Mouse (Mus musculus) stomach, postnatal 0 days (tissue): Measurements from ENCODE around the gene Ppp1r16b. TPM values are rescaled to one million over a fixed set of nuclear protein-coding genes. Genes with fewer than 3 reads are reported as not detected.

Experiments
- ATAC-seq: fragments of 200-750 bp; cut with Nextera tagmentation; 2 replicates; pipeline ENCODE4 v1.8.0; 2017; ENCODE audit not compliant: low FRiP score, low TSS enrichment
- DNase-seq: peaks from one replicate; pipeline ENCODE4 v3.0.0-alpha.2; 2016; ENCODE audit warnings: low spot score
- H3K27ac ChIP-seq: fragments of 300-500 bp; sonication (generic); replicated peaks from 2 replicates; pipeline ENCODE4 v1.5.1; 2014; ENCODE audit warnings: mild to moderate bottlenecking, control low read depth
- H3K27me3 ChIP-seq: fragments of 300-500 bp; sonication (generic); 2 replicates; pipeline ENCODE4 v1.6.1; 2014; ENCODE audit warnings: low read length; ENCODE audit not compliant: control insufficient read depth, insufficient read depth
- H3K36me3 ChIP-seq: fragments of 300-500 bp; sonication (generic); 2 replicates; pipeline ENCODE4 v1.6.1; 2014; ENCODE audit warnings: low read length, mixed read lengths; ENCODE audit not compliant: control insufficient read depth, insufficient read depth
- H3K4me1 ChIP-seq: fragments of 300-500 bp; sonication (generic); replicated peaks from 2 replicates; pipeline ENCODE4 v1.6.1; 2014; ENCODE audit warnings: antibody characterized with exemption; ENCODE audit not compliant: control insufficient read depth, insufficient read depth
- H3K4me2 ChIP-seq: fragments of 300-500 bp; sonication (generic); replicated peaks from 2 replicates; pipeline ENCODE4 v1.6.1; 2014; ENCODE audit warnings: low read depth, mild to moderate bottlenecking, control low read depth, moderate library complexity
- H3K4me3 ChIP-seq: fragments of 300-500 bp; sonication (generic); 2 replicates; pipeline ENCODE4 v1.5.1; 2014; ENCODE audit warnings: low read depth, low read length, control low read depth
- H3K9ac ChIP-seq: fragments of 300-500 bp; sonication (generic); 2 replicates; pipeline ENCODE4 v1.6.1; 2014; ENCODE audit warnings: mild to moderate bottlenecking, low read length, control low read depth, mixed read lengths
- H3K9me3 ChIP-seq: fragments of 300-500 bp; sonication (generic); 2 replicates; pipeline ENCODE4 v1.6.1; 2016; ENCODE audit warnings: low read length; ENCODE audit not compliant: control insufficient read depth
- CTCF ChIP-seq: IDR thresholded peaks from 2 replicates; pipeline ENCODE4 v1.5.1; 2016; ENCODE audit warnings: antibody characterized with exemption, low read depth, mild to moderate bottlenecking, moderate library complexity
- EP300 ChIP-seq: optimal IDR thresholded peaks from 2 replicates; pipeline ENCODE3; 2016; ENCODE audit warnings: antibody characterized with exemption
- WGBS: fragments of 180-500 bp; shearing (Covaris S2); extraction: QIAGEN DNeasy Blood & Tissue Kit; methylation state at CpG from one replicate; pipeline ENCODE4 v1.1.7; 2014; 5-methylcytosine and 5-hydroxymethylcytosine counted together
- polyA plus RNA-seq: library from polyadenylated mRNA; unstranded; fragments of >200 nt; fragmentation: Nextera tagmentation; extraction: Ambion mirVana; gene quantifications from 2 replicates; pipeline ENCODE4 v1.2.1, GENCODE M21; 2015

The Ppp1r16b gene
- polyA plus RNA-seq, 1 experiment from 2014 or later, result 2.1 TPM

DNA sequence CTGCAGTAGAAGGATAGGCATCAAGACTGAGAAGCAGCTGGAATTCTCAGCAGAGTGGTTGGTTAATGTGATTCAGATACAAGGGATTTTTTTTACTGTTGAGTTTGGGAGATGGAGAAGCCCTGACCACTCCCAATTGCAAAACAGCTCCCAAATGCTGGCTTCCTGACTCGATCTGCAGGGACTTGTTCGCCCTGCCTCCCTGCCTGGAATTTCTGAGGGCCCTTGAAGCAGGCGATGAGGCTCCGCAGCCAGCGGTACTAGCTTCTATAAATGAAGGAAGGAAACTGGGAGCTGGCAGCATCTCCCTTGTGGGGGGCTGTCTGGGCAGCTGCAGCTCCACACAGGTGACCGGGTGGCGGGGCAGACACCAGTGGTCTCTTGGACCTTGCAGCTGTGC is 113.2 kb downstream of the Ppp1r16b start:
- Histone ChIP-seq H3K27ac (peak overlapping the region; percentile 49; the same call in 1 of the 2 replicates), H3K4me1 (peaks cover 10% of the 10 kb centered on the region)

DNA sequence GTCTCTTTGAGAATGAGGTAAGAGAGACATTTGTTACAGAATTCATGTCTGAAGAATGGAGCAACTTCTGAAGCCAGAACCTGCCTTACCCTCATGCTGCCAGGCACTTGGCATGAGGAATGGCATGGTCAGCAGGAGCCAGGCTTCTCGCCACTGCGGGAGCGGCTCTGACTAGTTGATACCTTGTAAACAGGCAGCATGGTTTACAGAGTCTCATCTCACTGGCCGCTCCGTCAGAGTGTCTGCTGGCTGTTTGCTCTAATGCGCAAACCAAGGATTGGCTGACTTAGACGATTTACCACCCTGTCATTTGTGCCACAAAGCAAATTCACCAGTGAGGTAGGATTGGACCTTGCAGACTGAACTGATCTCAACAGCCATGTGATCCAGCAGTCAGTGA is 115.9 kb downstream of the Ppp1r16b start:
- TF ChIP-seq CTCF (no peak), EP300 (no peak)
- ATAC-seq (no peak), DNase-seq (no peak)
- Histone ChIP-seq H3K27me3 (no peaks in the 10 kb centered on the region), H3K9me3 (no peaks in the 10 kb centered on the region), H3K9ac (no peak overlapping the region), H3K4me3 (no peak overlapping the region), H3K36me3 (peaks cover 9% of the 10 kb centered on the region), H3K4me2 (no peak overlapping the region), H3K4me1 (peaks cover 10% of the 10 kb centered on the region), H3K27ac (no peak overlapping the region)
- WGBS, result 83% methylated on average over 7 of the region's 7 CpGs

More for the DNA sequence above, 113.2 kb downstream of the Ppp1r16b start:
- Histone ChIP-seq H3K27me3 (no peaks in the 10 kb centered on the region), H3K36me3 (peaks cover 5% of the 10 kb centered on the region), H3K4me2 (no peak overlapping the region), H3K9me3 (no peaks in the 10 kb centered on the region), H3K4me3 (no peak overlapping the region), H3K9ac (0 out of 2 replicates have a peak overlapping the region, but pooled peaks have one; percentile 13)
- DNase-seq (no peak), ATAC-seq (no peak)
- 61% methylated on average over 7 of the region's 7 CpGs for WGBS
- no peak for TF ChIP-seq CTCF
- TF ChIP-seq EP300, result no peak

DNA sequence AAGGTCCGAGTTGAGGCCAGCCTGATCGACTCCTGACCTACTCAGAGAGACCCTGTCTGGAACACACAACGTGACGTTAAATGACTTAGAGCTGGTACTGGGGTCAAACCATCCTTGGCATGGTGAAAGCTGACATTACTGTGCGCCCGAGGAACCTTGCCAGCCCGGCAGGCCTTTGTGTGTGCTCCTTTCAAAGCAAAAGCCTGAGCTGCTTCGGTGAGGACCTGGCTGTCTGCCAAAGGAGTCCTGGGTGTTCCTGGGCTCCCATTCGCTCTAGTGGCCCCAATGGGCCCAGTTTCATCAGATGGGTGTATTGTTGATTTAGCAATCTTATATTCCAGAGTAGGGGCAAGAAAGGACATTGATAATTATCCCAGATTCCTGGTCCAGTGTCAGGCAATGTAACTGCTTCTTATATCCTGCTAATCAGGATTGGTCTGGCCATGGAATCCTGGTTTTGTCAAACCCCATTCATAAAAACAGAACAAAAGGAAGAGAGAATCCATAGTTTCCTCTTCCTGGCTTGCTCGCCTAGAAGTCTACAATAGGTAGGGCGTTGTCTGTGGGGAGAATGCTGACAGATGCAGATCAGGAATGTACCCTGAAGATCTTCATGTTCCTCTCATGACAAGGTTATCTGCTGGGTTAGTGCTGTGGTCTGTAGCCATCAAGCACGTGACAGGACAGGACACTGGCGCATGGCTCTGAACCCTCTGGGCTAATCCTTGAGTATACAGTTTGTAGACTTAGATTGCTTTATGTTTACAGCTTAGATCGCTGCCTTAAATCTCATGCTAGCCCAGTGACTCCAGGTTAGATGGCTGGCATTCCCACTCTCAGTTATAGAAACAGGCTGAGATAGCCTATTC is 122.0 kb downstream of the Ppp1r16b start:
- H3K36me3 ChIP-seq, result peaks cover 4% of the 10 kb centered on the region; the same call in 1 of the 2 replicates
- no peaks in the 10 kb centered on the region for H3K4me1 ChIP-seq
- no peak overlapping the region for H3K9ac ChIP-seq
- ATAC-seq (no peak), DNase-seq (no peak)
- H3K4me2 ChIP-seq, result no peak overlapping the region
- no peaks in the 10 kb centered on the region for H3K27me3 ChIP-seq
- TF ChIP-seq EP300 (no peak), CTCF (no peak)
- WGBS, result 67% methylated on average over 14 of the region's 14 CpGs
- no peak overlapping the region for H3K4me3 ChIP-seq
- H3K27ac ChIP-seq, result 0 out of 2 replicates have a peak overlapping the region, but pooled peaks have one; percentile 13
- no peaks in the 10 kb centered on the region for H3K9me3 ChIP-seq

DNA sequence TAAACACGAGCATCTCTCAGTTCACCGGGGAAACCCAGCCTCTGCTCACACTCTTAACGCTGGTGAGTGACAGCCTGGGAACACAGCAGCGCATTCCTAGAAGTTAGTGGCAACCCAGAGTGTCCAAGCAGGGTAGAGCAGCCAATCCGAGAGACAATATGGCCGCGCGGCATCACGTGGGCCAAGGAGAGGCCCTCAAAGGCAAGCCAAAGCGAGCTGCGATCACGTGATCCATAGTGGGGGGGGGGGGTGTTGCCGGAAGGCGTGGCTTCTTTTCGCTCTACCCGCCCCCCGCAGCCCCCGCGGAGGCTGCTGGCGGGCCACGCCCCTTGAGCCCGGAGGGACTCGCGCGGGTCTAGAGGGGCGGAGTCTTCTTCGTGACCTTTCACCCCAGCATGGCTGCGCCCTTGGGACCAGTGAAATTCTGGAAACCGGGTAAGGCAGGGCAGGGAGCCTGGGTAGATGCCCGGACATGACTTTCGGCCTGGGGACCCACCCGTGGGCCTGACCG is 129.4 kb downstream of the Ppp1r16b start, which contains the start of gene Dhx35:
Gene Dhx35, plus strand, starts transcription at position 314 of the 511 bp plus-strand sequence.
- no peaks in the 10 kb centered on the region for H3K9me3 ChIP-seq
- 0% methylated on average over 32 of the region's 33 CpGs for WGBS
- peak; percentile 98 for DNase-seq
- peaks cover 5% of the 10 kb centered on the region; the same call in 1 of the 2 replicates for H3K4me1 ChIP-seq
- H3K27ac ChIP-seq, result peak within 1 kb of the TSS; percentile 88
- peak within 1 kb of the TSS; percentile 86 for H3K4me2 ChIP-seq
- H3K36me3 ChIP-seq, result no peaks in the 10 kb centered on the region
- H3K27me3 ChIP-seq, result no peaks in the 10 kb centered on the region
- TF ChIP-seq EP300 (no peak), CTCF (0 out of 2 replicates have a peak, but pooled peaks have one; percentile 1)
- H3K4me3 ChIP-seq, result peak within 1 kb of the TSS; percentile 74
- ATAC-seq, result peak; percentile 99
- peak within 1 kb of the TSS; percentile 75 for H3K9ac ChIP-seq

DNA sequence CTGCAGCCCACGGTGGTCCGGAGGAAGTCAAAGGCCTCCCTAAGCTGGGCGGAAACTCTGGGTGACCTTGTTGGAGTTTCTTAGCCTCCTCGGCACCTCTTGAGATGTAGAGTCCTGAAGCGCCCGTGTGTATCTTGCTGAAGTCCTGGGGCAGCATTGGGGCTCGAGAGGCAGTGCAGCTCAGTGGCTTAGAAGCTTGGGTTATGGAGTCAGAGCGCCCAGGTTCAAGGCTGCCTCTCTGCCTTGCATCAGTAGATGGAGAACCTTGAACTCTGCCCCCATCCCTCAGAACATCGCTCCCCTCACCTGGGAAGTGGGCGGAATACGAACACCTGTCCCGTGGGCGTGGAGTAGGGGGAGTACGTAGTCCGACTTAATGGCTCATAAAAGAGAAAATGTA is 129.8 kb downstream of the Ppp1r16b start:
- H3K4me3 ChIP-seq, result peak overlapping the region; percentile 74

More for the DNA sequence above, 129.8 kb downstream of the Ppp1r16b start:
- Histone ChIP-seq H3K9ac (peak overlapping the region; percentile 75), H3K27ac (peak overlapping the region; percentile 88), H3K4me2 (peak overlapping the region; percentile 86), H3K4me1 (peaks cover 5% of the 10 kb centered on the region; the same call in 1 of the 2 replicates), H3K27me3 (no peaks in the 10 kb centered on the region), H3K9me3 (no peaks in the 10 kb centered on the region), H3K36me3 (no peaks in the 10 kb centered on the region)
- DNase-seq, result no peak
- 0 out of 2 replicates have a peak, but pooled peaks have one; percentile 0 for ATAC-seq
- WGBS, result 13% methylated on average over 15 of the region's 15 CpGs
- no peak for TF ChIP-seq EP300
- TF ChIP-seq CTCF, result no peak
